Mouse (Mus musculus) thymus, adult 2 months (tissue): Measurements from ENCODE around the gene Dpm2. TPM values are rescaled to one million over a fixed set of nuclear protein-coding genes. Genes with fewer than 3 reads are reported as not detected.

Source experiments
- DNase-seq: peaks from one replicate; pipeline ENCODE4 v3.0.0; 2021
- H3K27ac ChIP-seq: fragments of 200-500 bp; 2 replicates; pipeline ENCODE4 v1.5.1; 2012; ENCODE audit warnings: low read length, control low read depth; ENCODE audit not compliant: control insufficient read depth, insufficient read depth
- H3K27me3 ChIP-seq: fragments of 200-500 bp; 2 replicates; pipeline ENCODE4 v1.6.1; 2012; ENCODE audit warnings: mild to moderate bottlenecking, low read length, moderate library complexity, mixed read lengths; ENCODE audit not compliant: control insufficient read depth, insufficient read depth
- H3K36me3 ChIP-seq: fragments of 200-500 bp; 2 replicates; pipeline ENCODE4 v1.6.1; 2012; ENCODE audit warnings: mild to moderate bottlenecking, low read length, moderate library complexity; ENCODE audit not compliant: control insufficient read depth, insufficient read depth
- H3K4me1 ChIP-seq: fragments of 200-500 bp; replicated peaks from 2 replicates; pipeline ENCODE4 v1.6.1; 2012; ENCODE audit warnings: low read length; ENCODE audit not compliant: control insufficient read depth, insufficient read depth
- H3K4me3 ChIP-seq: fragments of 200-500 bp; 2 replicates; pipeline ENCODE4 v1.5.1; 2012; ENCODE audit warnings: mild to moderate bottlenecking, low read length, control low read depth, moderate library complexity; ENCODE audit not compliant: control insufficient read depth, insufficient read depth
- CTCF ChIP-seq: fragments of 200-500 bp; IDR thresholded peaks from 2 replicates; pipeline ENCODE4 v1.5.1; 2012; ENCODE audit warnings: mild to moderate bottlenecking, control low read depth, low read length, moderate library complexity, borderline replicate concordance; ENCODE audit not compliant: control insufficient read depth, poor library complexity, insufficient read depth; ENCODE audit errors: extremely low read depth
- POLR2A ChIP-seq: fragments of 200-500 bp; IDR thresholded peaks from 2 replicates; pipeline ENCODE4 v1.6.1; 2012; ENCODE audit warnings: mild to moderate bottlenecking, low read length, control low read depth, moderate library complexity; ENCODE audit not compliant: control insufficient read depth, poor library complexity, insufficient read depth; ENCODE audit errors: extremely low read depth
- WGBS: fragments of 180-500 bp; shearing (Covaris S2); methylation state at CpG from one replicate; pipeline ENCODE4 v1.1.7; 2018; 5-methylcytosine and 5-hydroxymethylcytosine counted together
- polyA plus RNA-seq: library from polyadenylated mRNA; depleted of rRNA; stranded (reverse); fragments of >200 nt; gene quantifications from 2 replicates; pipeline ENCODE4 v1.2.3, GENCODE M21; 2012

Gene Dpm2
- polyA plus RNA-seq, 1 experiment, result 173 TPM

DNA sequence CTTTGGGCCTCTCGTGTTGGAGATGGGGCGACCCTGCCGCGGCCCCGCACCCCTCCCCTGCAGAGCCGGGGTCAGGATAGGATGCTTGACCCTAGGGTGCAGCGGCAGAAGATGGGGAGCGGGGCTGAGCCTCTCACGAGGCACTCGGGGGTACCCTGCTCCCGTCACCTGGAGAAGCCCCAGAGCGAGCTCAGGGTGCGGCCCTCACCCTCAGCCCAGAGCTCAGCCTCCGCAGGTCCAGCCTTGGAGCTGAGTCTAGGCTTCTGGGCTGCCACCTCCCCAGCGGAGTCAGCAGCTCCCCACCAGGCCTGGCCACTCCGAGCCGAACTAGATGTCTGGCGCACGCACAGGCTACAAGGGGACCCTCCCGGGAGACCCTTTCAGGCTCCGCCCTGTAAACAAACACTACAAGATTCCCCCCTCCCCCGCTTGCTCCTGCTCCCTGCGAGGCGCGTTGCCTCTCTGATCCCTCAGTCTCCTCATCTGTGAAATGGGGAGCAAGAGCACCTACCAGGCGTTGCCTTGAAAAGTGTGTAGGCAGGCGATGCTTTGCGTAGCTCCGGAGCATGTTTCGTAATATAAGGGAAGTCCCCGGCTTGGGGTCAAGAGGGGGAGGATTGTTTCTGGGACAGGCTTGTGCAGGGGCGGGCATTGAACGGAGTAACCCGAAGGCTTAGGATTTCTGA is 36.7 kb downstream of the Dpm2 start:
- peak; percentile 20 for DNase-seq
- peaks cover 26% of the 10 kb centered on the region for H3K4me1 ChIP-seq
- 3% methylated on average over 33 of the region's 34 CpGs for WGBS
- no peak overlapping the region for H3K27ac ChIP-seq
- TF ChIP-seq CTCF, result no peak
- no peak for TF ChIP-seq POLR2A
- H3K27me3 ChIP-seq, result peaks cover 13% of the 10 kb centered on the region
- no peaks in the 10 kb centered on the region for H3K36me3 ChIP-seq
- peak overlapping the region; percentile 45 for H3K4me3 ChIP-seq

GRCm38 (mm10) chr2:32608141-32608777 is 37.6 kb downstream of the Dpm2 start:
- peaks cover 23% of the 10 kb centered on the region for H3K4me1 ChIP-seq
- H3K36me3 ChIP-seq, result no peaks in the 10 kb centered on the region
- WGBS, result 3% methylated on average over 25 of the region's 25 CpGs
- peaks cover 13% of the 10 kb centered on the region for H3K27me3 ChIP-seq
- H3K27ac ChIP-seq, result no peak overlapping the region
- no peak overlapping the region; the same call in 1 of the 2 replicates for H3K4me3 ChIP-seq
- DNase-seq, result peak; percentile 15
- TF ChIP-seq POLR2A (no peak), CTCF (no peak)

DNA sequence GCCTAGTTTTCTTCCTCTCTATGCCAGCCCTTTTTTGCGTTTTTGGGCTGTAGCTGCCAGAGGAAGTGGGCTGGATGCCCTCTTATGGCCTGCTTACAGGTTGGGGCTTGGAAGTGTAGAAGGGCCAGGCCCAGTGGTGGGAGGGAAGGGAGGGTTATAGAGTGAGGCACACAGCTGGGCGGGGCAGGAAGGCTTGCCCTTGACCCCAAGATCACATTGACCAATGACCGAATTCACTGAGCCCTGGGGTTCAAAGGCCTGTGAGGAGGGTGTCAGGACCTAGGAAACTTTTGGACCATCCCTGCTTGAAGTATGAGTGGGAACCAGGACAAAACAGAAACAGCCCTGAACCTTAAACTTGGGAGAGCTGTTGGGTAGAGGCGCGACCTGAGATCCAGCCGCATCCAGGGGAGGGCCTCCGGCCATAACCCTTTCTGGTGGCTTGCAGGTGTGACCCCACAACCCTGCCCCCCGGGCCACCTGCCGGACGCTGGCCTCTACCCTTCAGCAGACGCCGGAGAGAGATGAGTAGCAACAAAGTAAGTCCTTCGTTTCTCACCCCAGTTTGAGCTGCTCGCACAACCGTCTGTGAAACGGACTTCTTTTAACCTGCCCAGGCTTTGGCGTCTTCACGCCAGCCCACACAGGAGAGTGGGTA is 38.2 kb downstream of the Dpm2 start:
- Histone ChIP-seq H3K36me3 (no peaks in the 10 kb centered on the region), H3K4me1 (peaks cover 23% of the 10 kb centered on the region), H3K4me3 (no peak overlapping the region), H3K27ac (no peak overlapping the region), H3K27me3 (peaks cover 13% of the 10 kb centered on the region)
- no peak for DNase-seq
- WGBS, result 73% methylated on average over 18 of the region's 18 CpGs
- TF ChIP-seq CTCF, result no peak
- no peak for TF ChIP-seq POLR2A

- DNase-seq, result peak; percentile 41
- Histone ChIP-seq H3K4me3 (no peak overlapping the region), H3K36me3 (no peaks in the 10 kb centered on the region), H3K27me3 (peaks cover 13% of the 10 kb centered on the region), H3K27ac (no peak overlapping the region), H3K4me1 (peaks cover 23% of the 10 kb centered on the region)
- TF ChIP-seq CTCF (no peak), POLR2A (no peak)
- WGBS, result 23% methylated on average over 23 of the region's 23 CpGs
Observed at GRCm38 (mm10) chr2:32610610-32611229, 40.1 kb downstream of the Dpm2 start.

DNA sequence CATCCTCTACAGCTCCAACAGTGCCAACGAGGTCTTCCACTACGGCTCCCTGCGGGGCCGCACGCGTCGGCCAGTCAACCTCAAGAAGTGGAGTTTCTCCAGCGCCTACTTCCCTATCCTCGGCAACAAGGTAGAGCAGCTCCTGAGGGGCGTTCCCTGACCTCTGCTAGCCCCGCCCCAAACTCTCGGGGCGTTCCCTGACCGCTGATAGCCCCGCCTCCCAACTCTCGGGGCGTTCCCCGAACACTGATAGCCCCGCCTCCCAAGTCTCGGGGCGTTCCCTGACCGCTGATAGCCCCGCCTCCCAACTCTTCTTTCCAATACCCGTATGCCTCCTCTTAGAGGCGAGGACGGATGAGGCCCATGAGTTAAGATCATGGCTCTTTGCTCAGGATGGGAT is 41.6 kb downstream of the Dpm2 start:
- H3K4me3 ChIP-seq, result no peak overlapping the region
- no peak for TF ChIP-seq POLR2A
- no peak for TF ChIP-seq CTCF
- peaks cover 16% of the 10 kb centered on the region for H3K4me1 ChIP-seq
- no peak for DNase-seq
- H3K27me3 ChIP-seq, result peaks cover 10% of the 10 kb centered on the region
- no peaks in the 10 kb centered on the region for H3K36me3 ChIP-seq
- WGBS, result 96% methylated on average over 26 of the region's 26 CpGs
- no peak overlapping the region for H3K27ac ChIP-seq

DNA sequence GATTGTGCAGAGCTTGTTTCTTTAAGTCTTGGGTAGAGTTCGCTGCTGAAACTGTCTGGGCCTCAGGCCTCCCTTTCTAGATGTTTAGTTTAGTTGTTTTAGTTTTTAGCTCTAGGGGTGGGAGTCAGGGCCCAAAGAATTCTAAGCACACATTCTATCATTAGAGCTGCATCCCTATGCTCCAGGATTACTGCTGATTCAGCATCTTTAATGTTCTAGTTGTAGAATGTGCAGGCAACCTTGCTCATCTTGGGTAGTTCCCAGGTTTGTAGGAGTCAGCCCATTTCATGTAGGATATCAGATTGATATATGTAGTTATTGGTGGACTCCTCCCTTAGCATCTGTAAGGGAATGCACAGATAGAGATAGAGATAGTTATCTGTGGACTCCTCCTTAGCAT is 46.5 kb downstream of the Dpm2 start:
- WGBS, result 100% methylated on average over 1 of the region's 1 CpGs
- TF ChIP-seq CTCF (no peak), POLR2A (no peak)
- DNase-seq, result no peak
- Histone ChIP-seq H3K27ac (no peak overlapping the region), H3K4me1 (no peaks in the 10 kb centered on the region), H3K27me3 (no peaks in the 10 kb centered on the region), H3K36me3 (no peaks in the 10 kb centered on the region), H3K4me3 (no peak overlapping the region)
